Mouse (Mus musculus) left cerebral cortex, postnatal 36 days (tissue): Measurements from ENCODE around the gene Gm6657. TPM values are rescaled to one million over a fixed set of nuclear protein-coding genes. Genes with fewer than 3 reads are reported as not detected.
A peak's percentile ranks its signal among the peaks of the same experiment; 100 is the strongest.

Experiments
- DNase-seq, 2 experiments: peaks; one replicate each; pipeline ENCODE4 v3.0.0; 2021 to 2022; ENCODE audit warnings: low spot score in 2 of 2, mixed read lengths in 1 of 2
- intact Hi-C: fragments of 180-260 bp; cut with DNase I; formaldehyde crosslinking; loops from one replicate; pipeline ENCODE4 v1.15.1; 2025
- total RNA-seq, 2 experiments: library from RNA; stranded (reverse); gene quantifications; 2 replicates each; pipeline ENCODE4 v1.2.3; 2021

Gene Gm6657
- total RNA-seq = not detected

DNA sequence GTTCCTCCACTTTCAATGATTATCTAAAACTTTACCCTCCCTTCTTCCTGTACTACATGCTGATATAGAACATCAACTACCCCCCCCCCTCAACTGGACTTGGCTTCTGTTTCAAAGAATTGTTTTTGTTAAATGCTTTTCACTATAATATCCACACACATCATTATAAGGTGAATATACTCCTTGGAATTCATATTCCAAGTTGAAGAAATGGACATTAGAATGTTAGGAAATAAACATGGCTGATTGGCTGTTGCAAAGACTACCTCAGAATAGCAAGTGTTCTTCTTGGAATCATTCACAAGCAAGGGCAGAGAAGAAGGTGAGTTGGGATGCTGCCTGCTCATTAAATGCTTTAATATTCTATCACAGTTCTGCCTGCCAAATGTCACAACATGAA lies at the start of gene Gm6657:
Gm6657 (plus strand) TSS at position 301 of the 400 bp plus-strand sequence.
- intact Hi-C loops = no loop called here
- no peak for DNase-seq

DNA sequence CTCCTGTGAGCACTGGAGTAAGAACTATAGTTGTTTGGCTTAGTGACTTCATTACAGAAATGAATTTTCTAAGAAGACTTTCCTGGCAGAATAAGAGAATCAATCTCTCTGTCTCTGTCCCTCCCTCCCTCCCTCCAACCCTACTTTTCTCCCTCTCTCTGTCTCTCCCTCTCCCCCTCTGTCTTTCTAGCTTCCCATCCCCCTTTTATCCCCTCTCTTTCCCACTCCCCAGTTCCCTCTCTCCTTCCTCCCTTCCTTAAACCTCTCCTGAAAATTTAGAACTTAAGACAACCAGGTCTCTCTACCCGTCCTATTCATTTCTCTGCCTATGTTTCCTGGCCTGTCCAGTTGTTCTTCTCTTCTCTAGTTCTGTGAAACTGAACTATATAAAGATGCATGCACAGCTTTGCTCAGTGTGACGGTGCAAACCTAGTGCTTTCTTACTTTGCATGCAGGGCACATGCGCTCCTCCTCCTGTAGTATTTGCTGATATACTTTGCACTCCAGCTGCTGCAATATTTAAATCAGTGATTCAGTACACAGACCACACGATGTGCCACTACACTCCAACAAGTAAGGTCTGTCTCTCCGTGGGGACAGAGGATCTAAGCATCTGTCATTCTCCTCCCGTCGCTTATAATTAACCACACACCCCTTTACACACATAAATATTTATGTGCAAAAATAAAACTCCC lies 40.6 kb upstream of the Gm6657 start:
- DNase-seq = no peak
- intact Hi-C loops = no loop called here

DNA sequence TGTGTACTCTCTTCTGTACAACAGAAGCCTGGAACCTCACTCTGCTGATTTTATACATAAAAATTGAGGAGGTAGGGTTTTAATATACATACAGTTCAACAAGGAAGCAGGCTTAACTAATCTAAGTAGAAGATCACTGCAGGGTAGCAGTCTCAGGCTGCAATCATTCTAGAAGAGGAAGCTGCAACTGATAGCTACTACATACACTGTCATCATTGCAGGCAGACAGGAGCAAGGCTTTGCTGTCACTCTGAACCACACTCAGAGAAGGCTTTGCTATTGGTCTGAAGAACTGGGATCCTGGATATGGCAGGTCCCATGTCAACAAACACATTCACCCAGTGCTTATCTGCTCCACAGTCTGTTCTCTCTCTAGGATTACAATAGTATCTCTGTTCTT lies 23.9 kb upstream of the Gm6657 start:
- intact Hi-C loops = no loop called here
- DNase-seq = no peak

DNA sequence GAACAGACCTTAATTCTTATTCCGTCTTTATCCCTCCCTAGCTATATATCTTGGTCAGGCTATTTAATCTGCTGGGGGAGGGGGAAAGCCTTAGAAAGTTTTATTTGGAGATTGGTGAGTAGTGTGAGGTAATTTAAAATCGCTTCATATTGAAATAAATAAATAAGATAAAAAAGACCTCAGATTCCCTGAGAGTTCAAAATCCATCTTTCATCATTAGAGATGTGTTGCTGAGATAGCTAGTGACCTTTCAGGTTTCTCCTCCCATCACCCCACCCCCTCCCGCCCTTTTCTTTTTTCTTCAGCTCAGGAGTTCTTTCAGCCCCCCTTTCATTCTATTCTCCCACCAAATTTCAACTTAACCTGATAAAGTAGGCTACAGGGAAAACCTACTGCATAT lies 20.1 kb upstream of the Gm6657 start:
- no peak for DNase-seq
- intact Hi-C loops = no loop called here

DNA sequence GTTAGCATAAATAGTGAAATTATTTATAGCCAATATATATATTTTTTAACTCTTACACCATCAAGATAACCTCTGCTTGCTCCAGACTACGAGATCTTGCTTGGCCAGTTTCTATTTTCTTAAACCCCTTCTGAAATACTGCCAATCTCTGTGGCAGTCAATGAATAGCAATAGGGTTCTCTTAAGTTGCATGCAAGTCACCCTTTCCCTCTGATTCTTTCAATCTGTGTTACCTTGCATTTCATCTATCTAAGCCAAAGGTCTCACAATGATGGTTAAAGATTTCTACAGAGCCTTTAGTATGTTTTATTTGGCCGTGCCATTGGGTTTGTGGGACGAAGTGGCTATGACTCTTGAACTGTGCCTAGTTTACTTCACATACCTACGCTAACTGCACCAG lies 19.4 kb upstream of the Gm6657 start:
- no peak for DNase-seq
- intact Hi-C loops = no loop called here

DNA sequence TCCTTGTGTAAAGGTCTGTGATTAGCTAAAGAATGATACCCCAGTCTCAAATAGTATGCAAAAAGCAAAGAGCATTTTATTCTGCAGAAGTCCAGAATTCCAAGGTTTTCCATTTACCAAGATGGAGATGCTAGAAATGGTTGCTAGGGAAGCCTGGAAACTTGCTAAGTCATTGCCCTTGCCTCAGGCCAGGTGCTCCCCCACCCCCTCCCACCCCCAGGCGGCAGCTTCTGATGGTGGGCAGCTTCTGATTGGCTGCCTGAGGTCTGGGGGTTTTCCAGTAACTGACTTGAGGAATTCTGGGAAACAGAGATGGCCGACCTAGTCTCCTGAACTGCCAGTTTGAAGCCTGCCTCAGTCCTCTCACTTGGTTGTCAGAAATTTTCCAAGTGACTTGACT lies 12.6 kb upstream of the Gm6657 start:
- intact Hi-C loops = no loop called here
- no peak for DNase-seq

DNA sequence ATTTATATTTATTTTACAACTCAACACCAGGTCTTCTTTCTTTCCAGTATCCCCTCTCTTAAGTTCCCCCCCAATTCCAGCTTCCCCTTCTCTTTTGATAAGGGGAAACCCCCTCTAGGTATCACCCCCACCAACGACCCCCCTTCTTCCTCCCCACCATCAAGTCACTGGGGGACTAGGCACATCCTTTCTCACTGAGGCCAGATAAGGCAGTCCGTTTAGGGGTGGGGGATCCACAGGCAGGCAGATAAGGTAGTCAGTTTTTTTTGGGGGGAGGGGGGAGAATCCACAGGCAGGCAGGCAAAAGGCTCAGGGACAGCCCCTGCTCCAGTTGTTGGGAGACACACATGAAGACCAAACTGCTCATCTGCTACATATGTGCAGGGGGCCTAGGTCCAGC lies 1.3 kb downstream of the Gm6657 start:
- intact Hi-C loops = no loop called here
- no peak for DNase-seq

DNA sequence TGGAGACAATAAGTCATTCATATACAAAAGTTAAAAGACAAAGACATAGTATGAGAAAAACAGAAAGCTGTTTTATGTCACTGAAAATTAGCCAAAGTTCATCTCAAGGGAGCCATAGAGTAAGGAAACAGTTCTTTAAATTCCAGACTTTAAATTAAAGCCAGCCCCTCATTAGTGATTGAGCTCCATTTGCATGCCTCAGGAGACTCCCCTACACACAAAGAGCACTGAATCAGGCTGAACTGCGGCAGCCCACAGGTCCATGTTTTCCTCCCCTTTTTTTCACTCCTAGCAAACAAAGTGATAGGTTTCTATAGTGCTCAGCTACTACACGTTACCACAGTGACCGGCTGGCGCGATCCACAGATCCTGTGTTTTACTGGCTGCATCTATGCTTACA lies 9.6 kb downstream of the Gm6657 start:
- intact Hi-C loops = no loop called here
- DNase-seq = no peak

DNA sequence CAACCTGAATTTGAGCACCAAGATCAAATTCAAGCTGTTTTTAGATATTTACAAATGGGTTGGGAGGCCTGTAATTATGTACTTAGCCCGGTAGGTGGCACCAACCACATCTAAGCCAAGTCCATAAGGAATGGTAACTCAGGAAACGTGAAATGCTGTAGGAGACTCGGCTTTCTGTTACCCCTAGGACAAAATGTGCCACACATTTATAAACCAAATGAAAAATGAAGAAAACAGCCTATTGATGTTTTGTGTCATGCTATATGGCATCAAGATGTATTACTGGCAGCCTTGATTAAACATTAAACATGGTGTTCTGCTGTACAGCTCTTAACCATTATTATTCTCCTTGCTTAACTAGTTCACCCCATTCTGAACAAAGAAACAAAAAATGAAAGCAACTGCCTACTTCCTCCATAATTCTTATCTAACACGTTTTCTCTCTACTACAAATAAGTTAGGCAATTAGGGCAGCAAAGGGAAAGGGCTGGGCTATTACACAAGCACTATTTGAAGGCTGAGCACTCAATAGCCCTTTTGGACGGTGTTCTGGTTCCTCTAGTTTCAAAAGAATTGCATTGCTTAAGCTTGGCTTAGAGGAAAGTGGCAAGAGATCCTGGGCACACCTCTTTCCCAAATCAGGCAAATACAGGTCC lies 12.0 kb downstream of the Gm6657 start:
- DNase-seq = peak; percentile 16 to 34

DNA sequence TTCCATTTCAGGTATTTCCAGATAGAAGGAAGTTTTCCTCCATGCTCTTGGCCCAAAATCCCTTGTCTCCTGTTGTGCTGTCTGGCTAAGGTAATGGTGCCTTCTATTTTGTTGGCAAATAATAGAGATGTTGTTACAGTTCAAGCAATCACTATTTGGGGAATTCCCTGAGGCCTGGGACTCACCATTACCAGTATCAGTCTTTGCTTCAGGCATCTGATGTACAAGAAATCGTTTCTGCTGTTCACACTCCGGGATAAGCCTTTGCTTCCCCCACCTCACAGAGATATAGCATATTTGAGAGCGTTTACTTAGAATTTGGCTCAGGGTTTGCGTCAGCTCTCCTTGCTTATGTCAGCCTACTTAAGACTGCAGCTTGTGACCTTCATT lies 12.5 kb downstream of the Gm6657 start:
- intact Hi-C loops = no loop called here
- DNase-seq = no peak

More for the DNA sequence above, 12.0 kb downstream of the Gm6657 start:
- intact Hi-C loops = no loop called here

DNA sequence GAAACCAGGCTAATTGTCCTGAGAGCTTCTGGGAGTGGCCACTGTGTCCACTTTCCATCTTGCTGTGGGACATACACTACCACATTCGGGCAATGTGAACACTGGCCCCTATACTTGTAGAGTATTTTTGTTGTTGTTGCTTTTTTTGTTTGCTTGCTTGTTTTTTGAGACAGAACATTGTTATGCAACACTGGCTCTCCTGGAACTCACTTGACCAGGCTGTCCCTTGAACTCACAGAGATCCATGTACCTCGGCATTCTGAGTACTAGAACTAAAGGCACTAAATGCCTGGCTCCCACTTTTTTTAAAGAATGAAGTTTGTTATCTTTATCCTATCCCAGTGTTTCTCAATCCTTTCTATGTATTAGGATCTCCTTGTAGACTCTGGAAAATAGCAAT lies 15.8 kb downstream of the Gm6657 start:
- DNase-seq = no peak
- intact Hi-C loops = no loop called here

DNA sequence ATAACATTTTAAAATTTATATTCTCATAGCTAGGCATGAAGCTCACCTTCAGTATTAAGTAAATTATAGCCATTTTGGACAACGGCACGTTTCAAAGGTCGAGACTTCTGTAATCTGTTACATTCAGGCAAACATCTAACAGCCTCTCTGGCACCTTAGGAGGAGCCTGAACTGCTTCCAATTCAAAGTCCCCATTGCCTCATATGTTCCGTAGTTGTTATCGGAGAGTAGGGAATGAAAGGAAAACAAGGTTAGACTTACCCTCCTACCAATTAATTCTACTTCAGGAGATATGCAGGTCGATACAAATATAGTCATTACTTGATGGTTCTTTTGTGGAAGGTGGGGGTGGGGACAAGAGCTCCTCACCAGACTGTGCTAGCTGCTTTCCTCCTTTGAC lies 21.4 kb downstream of the Gm6657 start:
- intact Hi-C loops = no loop called here
- no peak for DNase-seq

DNA sequence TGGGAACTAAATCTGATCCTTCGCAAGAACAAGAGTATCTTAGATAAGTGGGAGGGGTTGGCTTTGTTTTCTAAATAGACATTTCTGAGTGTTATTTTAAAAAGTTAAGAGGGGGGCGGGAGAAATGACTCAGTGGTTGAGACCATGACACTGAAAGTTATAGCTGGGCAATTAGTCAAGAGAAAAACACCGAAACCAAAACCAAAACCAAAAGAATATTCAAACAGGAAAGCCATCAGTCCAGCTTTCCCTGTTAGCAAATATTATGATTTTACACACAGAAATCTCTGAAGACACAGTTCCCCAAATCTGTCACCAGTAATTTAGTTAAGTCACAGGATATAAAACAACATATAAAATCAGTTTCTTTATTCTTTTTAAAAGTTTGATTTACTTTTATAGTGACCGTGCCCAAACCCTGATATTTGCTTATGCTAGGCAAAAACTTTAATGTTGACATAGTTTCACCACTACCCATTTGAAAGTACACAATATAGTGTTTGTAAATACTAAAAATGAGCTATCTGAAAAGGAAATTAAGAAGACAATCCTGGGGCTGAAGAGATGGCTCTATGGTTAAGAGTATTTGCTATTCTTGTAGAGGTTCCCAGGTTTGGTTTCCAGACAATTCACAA lies 25.3 kb downstream of the Gm6657 start:
- intact Hi-C loops = no loop called here
- no peak for DNase-seq

DNA sequence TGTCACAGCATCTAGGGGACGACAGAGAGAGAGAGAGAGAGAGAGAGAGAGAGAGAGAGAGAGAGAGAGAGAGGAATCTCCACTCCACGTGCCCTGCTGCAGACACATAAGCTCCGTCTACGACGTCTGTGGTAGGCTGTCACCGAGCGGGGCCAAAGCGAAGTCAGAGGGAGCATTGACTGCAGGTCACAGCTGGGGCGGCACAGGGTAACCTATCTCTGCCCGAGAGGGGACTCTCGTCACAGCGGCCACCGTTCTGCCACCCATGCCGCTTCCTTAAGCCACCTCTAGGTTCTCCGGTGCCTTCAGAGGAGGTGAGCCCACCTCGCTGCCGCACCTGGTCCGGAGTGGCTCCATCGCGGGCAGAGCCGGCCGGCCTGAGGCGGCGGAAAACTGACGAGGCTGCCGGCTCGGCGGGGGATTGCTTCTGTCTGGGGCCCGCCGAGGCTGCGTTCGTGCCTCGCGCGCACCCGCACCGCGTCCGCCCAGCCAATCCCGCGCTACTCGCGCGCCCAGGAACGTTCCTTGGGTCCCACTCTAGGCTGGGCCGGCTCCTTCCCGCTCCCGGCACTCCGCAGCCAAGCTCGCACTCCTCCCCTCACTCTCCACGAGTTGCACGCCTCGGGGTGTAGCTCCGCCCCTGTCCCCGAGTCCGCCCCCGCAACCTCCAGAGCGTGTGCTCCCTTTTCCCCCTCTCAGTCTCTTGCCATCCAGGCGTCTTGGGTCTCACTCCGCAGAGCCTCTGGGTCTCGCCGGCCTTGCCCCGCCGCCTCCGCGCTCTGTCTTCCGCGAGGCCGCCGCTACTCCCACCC lies 31.9 kb downstream of the Gm6657 start, which contains the start of gene Gphn:
Gphn (plus strand) TSS at position 673 of the 812 bp plus-strand sequence.
- intact Hi-C loops = loop anchor here (5.0 to 10.0 kb wide), 4 partner anchors 521 to 1851 kb away; partner anchors contain the start of genes Fut8, Mpp5, Vti1b and Zbtb1
- DNase-seq = peak; percentile 91 to 94

DNA sequence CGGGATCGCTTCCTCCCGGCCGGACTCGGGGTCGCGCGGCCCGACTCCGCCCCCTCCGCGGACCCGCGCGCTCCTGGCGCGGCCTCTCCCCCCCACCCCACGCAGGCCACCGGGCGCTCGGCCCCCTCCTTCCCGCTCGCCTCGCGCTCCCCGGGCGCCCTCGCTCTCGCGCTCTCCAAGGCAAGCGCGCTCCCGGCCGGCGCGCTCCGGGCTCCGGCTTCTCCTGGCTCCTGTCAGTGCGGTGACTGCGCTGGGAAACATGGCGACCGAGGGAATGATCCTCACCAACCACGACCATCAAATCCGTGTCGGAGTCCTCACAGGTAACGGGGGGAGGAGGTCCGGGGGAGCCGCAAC lies 32.5 kb downstream of the Gm6657 start:
- DNase-seq = peak; percentile 87 to 91
- intact Hi-C loops = loop anchor here (5.0 to 10.0 kb wide), 4 partner anchors 521 to 1852 kb away; partner anchors contain the start of genes Fut8, Mpp5, Vti1b and Zbtb1

DNA sequence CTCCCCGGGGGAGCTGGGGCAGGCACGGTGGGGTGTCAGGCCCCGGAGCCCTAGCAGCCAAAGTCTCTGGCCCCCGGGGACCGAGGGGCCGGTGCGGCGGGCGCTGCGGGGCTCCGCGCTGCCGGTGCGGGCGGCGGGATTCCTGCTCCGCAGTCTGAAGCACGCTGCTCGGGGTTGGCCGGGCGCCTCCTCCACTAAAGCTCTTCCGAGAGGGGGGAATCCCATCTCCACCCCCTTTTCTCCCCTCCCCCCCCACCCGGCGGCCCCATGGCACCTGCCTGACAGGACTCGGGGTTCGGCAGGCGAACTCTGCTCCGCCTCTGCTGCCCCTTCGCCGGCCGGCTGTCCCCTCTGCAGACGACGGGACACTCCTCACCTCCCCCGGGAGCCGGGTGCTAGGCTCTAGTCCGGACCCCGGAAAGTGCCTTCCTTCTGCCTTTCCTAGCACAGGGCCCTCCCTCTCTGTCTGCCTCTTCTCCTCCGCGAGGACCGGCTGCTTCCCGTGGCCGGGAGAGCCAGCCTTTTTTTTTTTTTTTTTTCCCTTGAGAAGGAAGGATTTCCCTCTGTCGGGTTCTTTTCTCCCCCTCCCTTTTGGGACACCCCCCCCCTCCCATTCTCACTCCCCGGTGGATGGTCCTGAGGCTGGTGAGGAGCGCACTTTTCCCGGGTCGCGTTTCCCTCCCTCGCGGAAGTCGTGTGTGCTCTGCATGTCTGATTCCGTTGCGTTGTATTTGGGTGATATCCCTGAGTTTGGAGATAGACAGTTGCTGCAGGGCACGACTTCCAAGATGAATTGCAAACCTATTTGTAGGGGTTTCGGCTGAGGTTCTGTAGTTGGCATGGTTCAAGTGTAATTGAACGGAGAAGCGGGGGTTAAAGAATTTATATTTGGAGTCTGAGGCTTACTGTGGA lies 33.2 kb downstream of the Gm6657 start:
- intact Hi-C loops = loop anchor here (5.0 to 10.0 kb wide), 4 partner anchors 520 to 1852 kb away; partner anchors contain the start of genes Fut8, Mpp5, Vti1b and Zbtb1
- peak; percentile 50 to 54 for DNase-seq

DNA sequence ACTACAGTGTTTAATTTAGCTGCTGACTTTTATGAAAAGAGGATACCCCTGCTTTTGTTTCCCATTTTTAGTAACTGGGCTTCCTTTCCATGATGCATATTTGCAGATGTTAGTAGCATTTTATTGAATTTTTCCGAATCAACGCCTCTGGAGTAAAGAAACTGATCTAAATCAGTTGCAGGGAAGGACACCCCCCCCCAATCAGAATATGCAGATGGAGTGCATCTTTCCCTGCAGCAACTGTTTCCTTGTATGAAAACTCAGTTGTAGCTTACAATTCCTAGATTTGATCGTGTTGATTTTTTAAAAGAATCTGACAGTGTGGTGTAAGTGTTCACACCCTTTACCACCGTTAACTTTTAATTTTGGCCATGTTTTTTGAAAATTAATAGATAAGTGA lies 34.1 kb downstream of the Gm6657 start:
- intact Hi-C loops = loop anchor here (5.0 to 10.0 kb wide), 4 partner anchors 519 to 1853 kb away; partner anchors contain the start of genes Fut8, Mpp5, Vti1b and Zbtb1
- DNase-seq = no peak

DNA sequence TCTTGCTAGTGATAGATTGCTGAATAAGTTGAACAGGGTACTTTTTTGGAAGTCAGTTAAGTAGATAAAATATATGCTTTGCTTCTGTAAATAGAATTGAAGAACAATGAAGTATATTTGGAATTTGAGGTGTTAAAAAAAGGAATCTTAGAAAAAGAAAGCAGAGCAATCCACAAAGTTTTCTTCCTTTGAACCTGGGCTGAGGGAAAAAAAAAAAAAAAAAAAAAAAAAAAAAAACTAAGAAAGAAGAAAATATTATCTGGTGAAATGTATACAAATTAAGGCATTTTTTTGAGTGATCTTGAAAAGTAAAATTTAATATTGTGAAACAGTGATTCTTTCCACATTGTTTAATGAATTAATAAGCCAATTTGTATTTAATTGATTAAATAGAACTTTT lies 38.5 kb downstream of the Gm6657 start:
- DNase-seq = no peak
- intact Hi-C loops = no loop called here

DNA sequence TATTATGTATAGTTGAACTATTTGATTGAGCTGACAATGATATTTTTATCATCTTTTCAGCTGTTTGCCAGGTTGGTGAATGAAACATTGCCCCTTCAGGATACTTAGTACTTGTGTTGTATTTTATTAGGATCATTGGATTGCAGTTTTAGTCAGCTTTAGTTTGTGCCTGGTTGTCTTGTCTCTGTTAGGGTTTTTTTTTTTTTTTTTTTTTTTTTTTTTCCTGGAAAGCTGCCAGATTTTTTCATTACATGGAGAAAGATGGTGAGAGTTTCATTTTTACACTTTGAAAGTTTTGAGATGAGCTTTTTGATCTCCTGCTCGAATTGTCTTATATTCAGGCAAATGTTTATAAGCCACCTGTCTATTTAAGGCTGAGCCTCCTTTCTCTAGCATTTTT lies 54.3 kb downstream of the Gm6657 start:
- intact Hi-C loops = no loop called here
- DNase-seq = no peak
